Mouse (Mus musculus) frontal cortex, postnatal 36 days (tissue): ENCODE measurements around the gene Cacna1e.

Source experiments
- DNase-seq, 2 experiments: peaks; one replicate each; pipeline ENCODE4 v3.0.0; 2022; ENCODE audit warnings: low spot score in 2 of 2

Gene Cacna1e

DNA sequence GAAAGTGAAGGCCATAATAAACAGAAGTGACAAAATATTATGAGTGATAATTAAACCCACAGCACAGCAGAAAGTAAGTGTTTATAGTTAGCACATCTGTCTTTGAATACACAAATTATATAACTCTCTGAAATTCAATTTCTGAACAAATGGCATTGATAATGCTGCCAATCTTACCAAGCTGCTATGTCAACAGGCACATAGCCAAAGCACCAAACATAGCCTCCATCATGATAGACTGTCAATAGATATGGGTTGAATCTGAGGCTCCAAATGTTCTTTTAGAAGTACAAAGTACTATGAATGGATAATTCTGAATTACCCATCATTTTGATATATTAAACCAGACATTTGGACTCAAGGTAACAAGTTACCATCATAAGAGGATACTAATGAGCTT is 372.6 kb downstream of the Cacna1e start:
- no peak for DNase-seq

DNA sequence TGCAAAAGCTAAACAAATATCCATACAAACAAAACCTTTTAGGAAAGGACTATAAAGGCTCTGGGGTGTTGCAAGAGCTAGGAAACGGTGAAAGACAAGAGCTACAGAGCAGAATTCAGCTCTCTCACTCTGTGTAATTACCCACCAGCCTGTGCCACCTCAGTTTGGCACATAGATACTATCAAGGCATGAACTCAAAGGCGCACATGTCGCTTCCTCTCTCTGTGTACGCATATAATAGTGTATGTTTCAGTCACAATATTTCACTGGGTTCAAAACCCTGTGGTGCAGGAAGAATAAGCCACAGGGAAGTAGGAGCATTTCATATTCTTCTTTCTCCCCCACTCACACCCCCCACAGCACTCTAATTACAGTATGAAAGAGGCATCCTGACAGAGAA is 380.3 kb downstream of the Cacna1e start:
- DNase-seq = no peak

DNA sequence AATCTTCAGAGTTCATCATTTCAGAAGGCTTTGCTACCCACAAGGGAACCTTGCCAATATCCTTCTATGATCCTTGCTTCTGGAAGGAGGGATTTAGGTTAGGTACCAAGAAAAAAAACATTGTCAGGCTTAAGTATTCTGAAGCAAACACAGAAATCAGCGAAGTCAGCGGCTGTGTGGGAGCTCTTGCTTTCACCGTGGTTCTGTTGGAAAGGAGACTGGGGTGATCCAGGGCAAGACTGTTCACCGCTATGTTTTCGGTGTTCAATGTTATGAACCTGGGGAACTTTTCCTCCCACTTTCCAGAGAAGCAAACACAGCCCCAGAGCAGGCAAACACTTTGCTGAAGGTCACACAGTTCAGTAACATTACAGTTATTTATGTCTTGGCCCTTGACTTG is 383.4 kb downstream of the Cacna1e start:
- no peak for DNase-seq

DNA sequence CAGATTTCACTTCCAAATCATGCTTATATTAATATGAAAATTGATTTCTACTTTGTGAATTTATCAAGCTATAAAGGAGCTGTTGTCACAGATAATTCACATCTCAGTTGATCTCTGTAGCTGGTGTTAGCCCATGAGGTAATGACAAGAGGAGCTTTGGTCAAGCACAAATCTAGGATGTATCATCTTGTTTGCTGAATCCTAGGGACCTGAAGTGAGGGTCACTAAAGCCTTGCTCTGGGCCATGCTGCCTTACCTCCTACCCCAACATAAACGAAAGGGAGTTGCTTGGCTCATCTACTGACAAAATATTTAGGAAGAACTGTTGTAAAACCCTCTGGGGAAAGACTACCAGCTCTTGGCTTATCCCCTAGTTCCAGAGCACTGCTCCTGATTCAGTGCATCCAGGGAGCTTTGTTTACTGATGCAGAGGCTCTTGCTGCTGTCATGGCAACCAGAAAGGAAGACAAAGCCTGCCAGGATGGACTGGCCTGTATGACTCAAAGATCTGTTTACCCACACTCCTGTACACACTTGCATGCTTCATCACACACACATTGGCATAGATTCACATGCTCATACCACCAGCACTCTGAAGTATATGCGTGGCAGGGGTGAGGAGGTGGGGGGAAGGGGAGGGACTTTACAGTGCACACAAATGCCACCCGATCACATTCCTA is 384.0 kb downstream of the Cacna1e start:
- peak; percentile 43 to 51 for DNase-seq

DNA sequence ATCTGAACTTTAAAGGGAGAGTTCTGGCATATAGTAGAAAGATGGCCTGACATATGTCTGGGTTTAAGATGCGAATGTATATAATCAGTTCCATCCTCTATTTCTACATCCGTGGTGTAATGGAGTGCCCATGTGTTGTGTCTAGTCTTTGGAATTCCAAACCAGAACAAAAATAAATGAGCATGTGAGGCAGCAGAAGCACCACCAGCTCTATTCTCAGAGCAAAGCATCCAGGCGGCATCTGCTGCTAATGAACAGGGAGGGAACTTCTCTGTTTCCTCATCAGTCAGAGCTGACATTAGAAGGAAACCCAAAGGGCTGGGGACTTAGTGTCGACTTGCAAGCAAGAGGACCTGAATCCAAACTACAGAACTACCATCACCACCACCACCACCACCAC is 385.5 kb downstream of the Cacna1e start:
- DNase-seq = peak in 1 of 2 experiments; percentile 39

DNA sequence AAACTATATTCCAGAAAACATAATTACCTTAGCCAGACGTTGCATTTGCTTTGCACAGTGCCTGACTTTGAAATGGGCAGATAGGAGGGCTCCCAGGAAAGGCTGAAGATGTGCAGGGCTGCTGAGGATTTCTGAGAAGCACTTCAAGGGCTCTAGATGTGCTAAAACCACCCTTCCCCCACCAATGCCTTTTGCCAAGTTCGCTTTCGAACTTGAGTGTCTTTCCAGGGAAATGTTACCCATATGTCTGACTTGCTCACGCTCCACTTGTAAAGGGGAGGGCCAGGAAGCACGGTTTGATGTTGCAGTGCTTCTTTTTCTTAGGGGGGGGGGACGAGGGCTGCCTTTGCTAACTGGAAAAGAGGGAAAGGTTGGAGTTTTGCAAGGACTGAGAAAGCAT is 393.2 kb downstream of the Cacna1e start:
- no peak for DNase-seq

DNA sequence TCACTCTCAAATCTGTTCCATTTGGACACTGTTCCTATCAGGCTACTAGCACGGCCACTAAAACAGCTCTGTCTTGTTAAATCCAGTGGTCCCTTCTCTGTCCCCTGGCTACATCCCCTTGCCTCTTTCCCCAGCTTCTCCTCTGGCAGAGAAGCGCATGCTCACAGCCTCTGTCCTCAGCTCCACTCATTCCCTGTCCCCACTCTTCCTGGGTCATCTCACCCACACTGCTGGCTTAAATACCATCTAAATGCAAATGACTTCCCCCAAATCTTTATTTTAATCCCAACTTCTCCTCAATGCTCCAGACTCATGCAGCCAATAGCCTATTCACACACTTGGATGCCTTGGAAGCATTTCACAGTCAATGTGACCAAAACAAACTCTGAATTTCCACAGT is 407.6 kb downstream of the Cacna1e start:
- no peak for DNase-seq

DNA sequence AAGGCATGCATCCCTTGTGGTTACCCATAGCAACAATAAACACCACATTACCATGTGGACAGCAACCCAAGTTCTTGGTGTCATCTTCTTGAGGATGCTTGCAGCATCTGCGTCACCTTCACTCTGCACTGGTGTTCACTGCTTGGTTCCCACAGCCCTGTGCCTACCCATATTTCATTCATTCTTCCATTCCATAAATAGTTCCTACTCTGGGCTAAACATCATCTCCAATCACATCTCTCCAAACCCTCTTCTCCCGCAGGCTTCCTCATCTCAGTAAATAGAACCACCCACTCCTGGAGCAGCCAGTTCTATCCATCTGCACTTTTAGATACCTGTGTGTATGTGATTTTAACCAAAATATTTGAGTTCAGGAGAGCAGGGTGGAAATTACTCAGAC is 408.6 kb downstream of the Cacna1e start:
- DNase-seq = peak in 1 of 2 experiments; percentile 49

DNA sequence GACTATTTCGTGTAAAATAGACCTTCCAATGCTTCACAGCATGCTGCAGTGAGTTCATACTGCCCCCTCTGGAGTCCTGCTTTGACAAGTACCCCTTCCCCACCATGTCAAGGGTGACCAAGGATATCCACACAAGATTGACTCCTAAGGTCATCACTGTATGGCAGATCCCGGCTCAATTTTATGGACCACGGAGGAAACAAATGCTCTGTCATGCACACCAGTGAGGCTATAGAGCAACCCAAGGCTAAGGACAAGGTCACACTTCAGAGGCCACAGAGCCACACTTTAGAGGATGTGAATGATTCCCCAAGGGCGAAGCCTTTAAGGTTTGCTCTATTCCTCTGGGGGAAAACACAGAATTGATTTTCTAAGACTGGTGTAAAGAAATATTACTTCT is 410.1 kb downstream of the Cacna1e start:
- DNase-seq = no peak

DNA sequence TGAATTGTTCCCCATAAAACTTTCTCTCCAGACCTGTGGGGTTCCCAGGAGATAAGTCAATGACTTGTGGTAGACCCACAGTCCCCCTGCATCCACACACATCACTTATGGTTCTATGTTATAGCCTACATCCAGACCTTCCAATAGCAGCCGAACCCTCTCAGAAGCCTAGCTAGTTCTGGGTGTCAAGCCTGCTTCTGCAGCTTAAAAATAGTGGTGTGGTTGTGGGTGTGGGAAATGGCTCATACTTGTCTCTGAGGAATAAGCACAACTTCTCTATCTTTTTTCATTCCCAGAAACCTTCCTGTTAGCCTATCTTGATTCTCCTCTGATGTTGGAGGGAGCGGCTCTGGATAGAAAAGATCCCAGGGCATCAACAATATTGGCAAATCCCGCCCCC is 417.0 kb downstream of the Cacna1e start:
- no peak for DNase-seq

DNA sequence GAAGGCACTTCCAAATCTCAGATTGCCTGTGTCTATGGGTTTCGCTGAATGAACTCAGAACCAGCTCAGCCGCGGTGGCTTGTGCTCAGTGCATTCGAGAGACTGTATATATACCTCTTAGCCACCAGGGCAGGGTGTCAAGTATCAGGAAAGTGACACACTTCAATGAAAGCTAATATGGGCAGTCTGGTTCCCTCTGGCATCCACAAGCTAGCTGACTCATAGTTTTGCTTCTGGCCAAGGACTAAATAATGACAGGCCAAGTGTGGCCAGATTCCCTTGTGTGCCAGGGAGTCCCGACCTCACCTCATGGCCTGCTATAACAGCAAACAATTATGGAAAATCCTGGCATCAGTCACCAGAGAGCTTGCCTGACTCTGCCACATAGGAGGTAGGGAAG is 422.8 kb downstream of the Cacna1e start:
- DNase-seq = no peak

DNA sequence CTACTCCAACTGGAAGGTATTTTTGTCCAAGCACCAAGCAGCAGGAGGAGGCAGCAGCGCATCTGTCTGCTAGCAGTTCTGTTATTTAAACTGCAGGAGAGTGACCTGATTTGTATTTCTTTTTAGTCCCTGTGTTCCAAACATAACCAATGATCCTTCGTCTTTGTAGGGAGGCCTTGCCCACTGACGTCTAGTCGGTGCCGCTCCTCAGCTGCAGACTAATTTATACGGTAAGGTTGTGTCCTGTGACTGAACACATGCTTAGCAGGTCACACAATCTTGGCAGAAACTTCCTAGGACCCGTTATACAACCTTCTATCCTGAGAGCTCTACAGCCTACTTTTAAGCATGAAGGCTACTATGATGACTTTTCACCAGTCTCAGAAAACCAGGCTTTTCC is 424.2 kb downstream of the Cacna1e start:
- DNase-seq = no peak

DNA sequence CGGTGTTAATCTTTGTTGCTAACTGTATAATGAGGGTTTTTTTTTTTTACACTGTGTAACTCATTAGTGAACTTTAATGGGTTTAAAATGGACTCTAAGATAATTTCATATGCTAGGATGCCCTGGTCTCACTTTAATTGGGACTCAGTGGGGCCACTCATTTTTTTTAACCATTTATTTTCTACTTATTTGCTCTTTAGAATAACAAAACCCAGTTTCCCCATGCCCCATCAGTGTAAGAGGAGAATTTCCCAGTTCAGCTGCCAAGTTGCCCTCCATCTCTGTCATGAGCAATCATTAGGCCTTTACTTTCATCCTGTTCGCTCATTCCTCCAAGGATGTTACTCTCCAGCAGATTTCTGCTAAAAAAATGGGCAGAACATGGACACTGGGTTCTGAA is 425.7 kb downstream of the Cacna1e start:
- DNase-seq = no peak

DNA sequence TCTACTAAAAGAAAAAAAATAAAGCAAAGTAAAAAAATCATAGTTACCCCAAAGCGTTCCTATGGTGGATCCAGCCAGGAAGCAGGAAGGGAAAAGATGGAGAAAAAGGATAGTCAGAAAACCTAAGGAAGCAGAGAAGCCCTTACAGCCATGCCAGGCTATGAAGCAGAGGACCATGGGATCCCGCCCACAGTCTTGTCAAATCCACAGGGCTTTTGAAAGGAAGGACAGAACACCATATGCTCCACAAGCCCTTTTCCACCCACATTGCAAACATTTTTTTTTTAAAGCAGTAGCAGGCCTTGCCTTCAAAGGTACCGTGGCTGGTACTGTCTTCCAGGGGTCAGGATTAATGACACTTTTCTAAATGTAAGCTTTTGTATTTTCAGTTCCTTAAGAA is 433.5 kb downstream of the Cacna1e start:
- DNase-seq = peak in 1 of 2 experiments; percentile 59

DNA sequence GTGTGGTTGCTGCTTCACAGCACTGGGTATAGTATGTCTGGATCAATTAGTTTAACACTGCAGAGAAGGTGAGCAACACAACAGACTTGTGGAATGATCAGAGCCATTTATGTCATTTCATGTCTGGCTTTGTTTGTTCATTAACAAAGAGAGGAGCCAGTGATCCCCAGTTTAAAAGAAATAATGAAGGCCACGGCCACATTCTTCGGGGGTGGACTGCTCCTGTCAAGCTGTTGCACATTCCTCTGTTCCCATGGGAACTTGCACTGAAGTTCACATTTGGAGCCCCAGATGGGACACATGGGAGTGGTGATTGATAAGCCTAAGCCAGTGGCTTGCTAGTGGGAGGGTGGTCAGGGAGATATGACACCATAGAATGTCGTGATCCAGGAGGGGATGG is 437.8 kb downstream of the Cacna1e start:
- no peak for DNase-seq

DNA sequence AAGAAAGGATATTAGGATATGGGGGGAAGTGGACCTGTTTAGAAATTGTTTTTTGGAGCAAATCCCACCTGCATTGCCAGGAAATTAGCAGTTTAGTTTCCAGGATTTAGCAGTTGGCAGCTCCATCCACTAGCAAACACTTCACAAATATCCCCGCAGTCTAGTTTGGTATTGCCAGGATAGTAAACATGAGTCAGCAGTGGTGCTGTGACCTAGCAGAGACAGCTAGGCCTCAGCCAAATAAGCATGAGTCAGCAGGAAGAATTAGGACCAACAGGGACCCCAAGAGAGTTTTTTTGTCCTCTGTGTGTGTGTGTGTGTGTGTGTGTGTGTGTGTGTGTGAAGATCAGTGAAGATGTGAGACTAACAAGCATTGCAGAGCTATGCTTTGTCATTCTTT is 450.8 kb downstream of the Cacna1e start:
- DNase-seq = no peak

DNA sequence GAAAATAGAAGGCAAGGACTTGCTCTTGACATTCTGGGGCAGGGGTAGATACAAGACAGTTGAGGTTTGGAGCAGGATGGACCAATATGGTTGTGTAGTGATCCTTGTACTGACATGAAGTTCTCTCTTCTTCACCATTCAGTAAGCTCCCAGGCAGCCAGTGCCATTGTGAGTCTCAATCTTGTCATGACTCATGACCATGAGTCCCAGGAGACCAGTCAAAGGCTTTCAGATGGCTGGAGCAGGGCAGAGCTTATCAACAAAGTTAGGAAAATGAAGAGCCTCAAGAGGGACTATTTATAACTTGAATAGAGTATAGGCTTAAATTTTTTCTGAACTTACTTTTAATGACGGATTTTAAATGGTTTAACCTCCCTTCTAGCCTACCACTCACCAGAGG is 451.2 kb downstream of the Cacna1e start:
- no peak for DNase-seq

DNA sequence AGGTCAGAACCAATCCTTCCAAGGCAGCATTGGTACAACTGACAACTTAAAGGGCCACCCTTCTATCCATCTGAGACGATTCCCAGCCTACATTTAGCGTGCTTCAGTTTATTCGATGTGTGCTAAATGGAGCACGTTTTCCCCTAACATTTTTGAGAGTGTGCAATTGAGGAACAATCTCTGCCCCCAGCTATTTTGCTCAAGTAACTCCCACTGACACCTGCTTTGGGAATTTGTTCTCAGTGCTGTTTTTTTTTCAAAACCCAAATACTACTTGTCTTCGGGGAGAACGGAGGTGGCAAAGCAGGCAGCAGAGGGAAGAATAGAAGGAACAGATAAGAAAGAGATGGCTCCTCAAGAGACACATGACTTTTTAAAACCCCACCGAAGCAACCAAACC is 456.0 kb downstream of the Cacna1e start:
- peak; percentile 15 to 39 for DNase-seq

DNA sequence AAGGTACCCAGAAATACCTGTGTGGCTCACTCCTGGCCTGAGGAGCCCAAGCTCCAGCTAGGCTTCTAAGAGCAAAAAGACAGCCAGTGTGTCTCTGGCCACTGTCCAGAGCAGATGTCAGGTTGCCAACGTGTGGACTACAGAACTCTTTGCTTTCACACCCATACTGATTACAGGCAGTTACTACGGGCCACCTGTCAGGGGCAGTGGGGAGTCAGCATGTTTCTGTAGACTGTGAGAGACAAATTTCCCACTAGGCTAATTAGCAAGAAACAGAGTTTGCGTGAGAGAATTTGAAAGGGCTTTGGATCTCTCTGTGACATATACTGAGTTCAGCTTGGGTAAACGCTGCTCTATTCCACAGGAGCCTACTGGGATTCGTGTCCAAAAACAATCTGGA is 466.0 kb downstream of the Cacna1e start:
- peak in 1 of 2 experiments; percentile 20 for DNase-seq

DNA sequence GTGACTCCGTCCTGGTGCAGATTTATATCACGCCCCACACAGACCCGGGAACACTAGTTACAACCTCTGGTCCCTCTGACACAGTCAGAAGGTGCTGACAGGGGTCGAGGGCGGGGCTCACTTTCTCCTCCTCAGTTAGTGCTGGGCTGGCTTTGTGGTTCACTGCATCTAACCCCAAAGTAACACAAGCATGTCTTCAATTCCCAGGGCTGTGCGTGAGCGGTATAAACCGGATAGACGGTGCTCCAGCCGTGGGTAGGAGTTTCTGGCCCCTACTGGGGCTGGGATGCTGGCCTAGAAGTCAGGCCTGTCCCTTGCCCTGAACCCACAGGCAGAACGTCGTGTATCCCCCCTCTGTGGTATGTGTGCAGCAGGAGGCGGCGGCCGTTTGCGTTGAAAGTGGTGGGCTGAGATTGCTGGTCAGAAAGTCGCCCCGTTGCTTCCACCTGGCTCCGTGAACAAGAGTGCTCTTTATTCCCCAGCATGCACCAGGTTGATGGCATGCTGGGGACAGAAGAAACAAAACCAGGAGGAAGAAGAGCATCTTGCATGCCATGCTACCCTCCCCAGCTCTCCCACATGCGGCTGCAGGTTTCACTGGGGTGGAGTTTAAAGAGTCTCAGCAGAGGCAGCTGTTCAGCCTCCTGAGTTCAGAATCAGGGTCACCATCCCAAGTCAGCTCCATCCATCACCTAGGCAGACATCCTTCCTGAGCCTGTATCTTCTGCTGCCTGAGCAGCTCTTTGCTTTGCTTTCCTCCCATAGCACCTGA is 467.7 kb downstream of the Cacna1e start:
- DNase-seq = no peak

DNA sequence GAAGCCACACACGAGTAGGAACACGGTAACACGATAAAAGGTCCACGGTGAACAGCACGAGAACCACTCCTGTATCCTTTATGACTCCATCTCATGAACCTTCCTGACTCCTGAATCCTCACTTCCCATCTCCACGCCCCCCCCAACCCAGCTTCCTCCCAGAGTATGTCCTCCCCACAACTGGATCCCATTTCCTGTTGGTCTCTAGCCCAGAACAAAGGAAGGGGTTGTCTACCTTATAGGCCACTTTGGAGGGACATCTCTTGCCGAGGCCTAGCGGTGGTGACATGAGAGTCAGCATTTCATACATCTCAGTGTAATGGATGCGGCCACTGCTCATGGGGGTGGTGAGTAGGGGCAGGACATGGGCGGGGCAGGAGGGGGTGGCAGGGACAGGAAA is 468.5 kb downstream of the Cacna1e start:
- DNase-seq = no peak

DNA sequence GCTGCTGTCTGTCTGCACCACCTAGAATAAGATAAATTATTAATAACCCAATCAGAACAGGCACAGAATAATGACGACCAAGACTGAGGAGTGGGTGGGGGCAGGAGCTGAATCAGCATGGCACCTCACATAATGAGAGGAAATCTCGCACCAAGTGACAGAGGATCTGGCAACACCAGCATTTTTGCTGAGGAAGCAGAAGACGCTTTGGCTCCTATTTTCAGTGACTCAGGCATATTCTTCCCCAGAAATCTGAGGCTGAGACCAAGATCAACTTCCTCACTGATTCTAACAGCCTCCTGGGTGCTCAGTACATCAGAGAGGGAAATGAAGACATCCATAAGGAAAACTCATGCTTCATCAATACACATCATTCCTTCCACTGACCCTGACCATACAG is 471.2 kb downstream of the Cacna1e start:
- peak in 1 of 2 experiments; percentile 12 for DNase-seq

DNA sequence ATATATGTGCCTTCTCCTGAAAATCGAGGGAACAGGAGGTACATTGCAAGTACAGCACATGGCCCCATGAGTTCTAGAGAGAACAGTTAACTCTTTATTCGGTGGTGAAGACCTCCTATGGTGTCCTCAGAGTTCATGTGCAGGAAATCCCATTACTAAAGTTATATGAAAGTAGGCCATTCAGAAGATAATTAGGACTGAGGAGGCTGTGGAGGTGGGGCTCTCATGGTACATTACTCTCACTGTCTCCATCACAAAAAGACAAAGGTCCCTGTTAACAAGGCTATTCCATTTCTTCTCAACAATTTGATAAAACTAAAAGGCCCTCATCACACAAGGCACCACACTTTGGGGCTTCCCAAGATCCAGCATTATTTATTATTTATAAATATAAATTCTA is 475.2 kb downstream of the Cacna1e start:
- no peak for DNase-seq

DNA sequence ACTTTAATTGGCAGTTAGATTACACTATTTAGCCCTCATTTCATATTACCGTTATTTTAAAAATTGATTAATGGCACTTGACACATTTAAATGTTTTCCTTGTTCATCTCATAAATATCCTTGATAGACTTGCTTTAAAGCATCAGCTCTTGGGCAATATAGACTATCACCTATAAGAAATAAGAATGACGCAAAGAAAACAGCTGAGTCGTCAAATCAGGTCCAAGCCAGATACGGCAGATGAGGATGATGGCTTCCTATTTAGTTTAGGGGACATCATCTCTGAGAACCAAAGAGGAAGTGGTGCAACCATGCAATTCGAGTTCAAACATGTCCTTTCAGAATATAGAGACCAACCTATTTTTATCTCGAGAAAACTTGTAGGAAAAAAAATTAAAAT is 492.3 kb downstream of the Cacna1e start:
- no peak for DNase-seq
